Mouse (Mus musculus): ENCODE results near the gene Sympk. TPM values are rescaled to one million over a fixed set of nuclear protein-coding genes. Genes with fewer than 3 reads are reported as not detected.

Sympk gene
- polyA plus RNA-seq, 2 experiments, result 10.7 to 27.3 TPM

- Histone ChIP-seq H3K4me1 (replicated peaks; ENCODE audit: control insufficient read depth in 2 of 2, insufficient read depth in 2 of 2, low read length in 1 of 2) (peaks cover 11 to 12% of the 10 kb centered on the region in 2 experiments), H3K9ac (replicated peaks) (no peak overlapping the region), H3K36me3 (replicated peaks; ENCODE audit: control insufficient read depth, insufficient read depth, low read depth) (no peaks in the 10 kb centered on the region), H3K4me2 (ENCODE audit: low read depth) (no peak overlapping the region), H3K4me3 (ENCODE audit: insufficient read depth in 1 of 2, low read depth in 2 of 2, low read length in 2 of 2) (no peak overlapping the region), H3K27me3 (ENCODE audit: control insufficient read depth, insufficient read depth, low read length) (peaks cover 22% of the 10 kb centered on the region), H3K27ac (no peak overlapping the region), H3K9me3 (ENCODE audit: control insufficient read depth, low read length) (no peaks in the 10 kb centered on the region)
- ATAC-seq (ENCODE audit: insufficient read depth), result no peak
- 54% methylated on average over 18 of the region's 18 CpGs for WGBS (ENCODE audit: insufficient replicate concordance)
- no peak for DNase-seq (ENCODE audit: low read depth in 3 of 3, low spot score in 3 of 3)
- TF ChIP-seq EP300 (IDR thresholded peaks at IDR 0.05; ENCODE audit: low read depth) (no peak), CTCF (IDR thresholded peaks at IDR 0.05; ENCODE audit: low read depth) (no peak)
These were observed 62.6 kb downstream of the Sympk start for GRCm38 (mm10) chr7:19086760-19087159.

GRCm38 (mm10) chr7:19088813-19089212 lies 64.6 kb downstream of the Sympk start:
- Histone ChIP-seq H3K4me1 (replicated peaks; ENCODE audit: control insufficient read depth in 2 of 2, insufficient read depth in 2 of 2, low read length in 1 of 2) (peaks cover 11 to 15% of the 10 kb centered on the region in 2 experiments), H3K27ac (no peak overlapping the region), H3K27me3 (ENCODE audit: control insufficient read depth, insufficient read depth, low read length) (peaks cover 33% of the 10 kb centered on the region), H3K4me2 (ENCODE audit: low read depth) (no peak overlapping the region), H3K4me3 (ENCODE audit: insufficient read depth in 1 of 2, low read depth in 2 of 2, low read length in 2 of 2) (no peak overlapping the region), H3K9me3 (ENCODE audit: control insufficient read depth, low read length) (no peaks in the 10 kb centered on the region), H3K36me3 (replicated peaks; ENCODE audit: control insufficient read depth, insufficient read depth, low read depth) (no peaks in the 10 kb centered on the region), H3K9ac (replicated peaks) (no peak overlapping the region)
- no peak for DNase-seq (ENCODE audit: low read depth in 3 of 3, low spot score in 3 of 3)
- ATAC-seq (ENCODE audit: insufficient read depth), result no peak
- TF ChIP-seq CTCF (IDR thresholded peaks at IDR 0.05; ENCODE audit: low read depth) (peak; percentile 96), EP300 (IDR thresholded peaks at IDR 0.05; ENCODE audit: low read depth) (no peak)
- WGBS (ENCODE audit: insufficient replicate concordance), result 24% methylated on average over 10 of the region's 10 CpGs

- ATAC-seq (ENCODE audit: insufficient read depth), result no peak
- Histone ChIP-seq H3K27ac (no peak overlapping the region), H3K27me3 (ENCODE audit: control insufficient read depth, insufficient read depth, low read length) (peaks cover 55% of the 10 kb centered on the region), H3K9ac (replicated peaks) (no peak overlapping the region), H3K4me2 (ENCODE audit: low read depth) (peak overlapping the region; percentile 95), H3K9me3 (ENCODE audit: control insufficient read depth, low read length) (no peaks in the 10 kb centered on the region), H3K4me3 (ENCODE audit: insufficient read depth in 1 of 2, low read depth in 2 of 2, low read length in 2 of 2) (no peak overlapping the region), H3K36me3 (replicated peaks; ENCODE audit: control insufficient read depth, insufficient read depth, low read depth) (no peaks in the 10 kb centered on the region), H3K4me1 (replicated peaks; ENCODE audit: control insufficient read depth in 2 of 2, insufficient read depth in 2 of 2, low read length in 1 of 2) (peaks cover 0 to 11% of the 10 kb centered on the region in 2 experiments; a peak in 3 of 4 replicates)
- 24% methylated on average over 13 of the region's 17 CpGs for WGBS (ENCODE audit: insufficient replicate concordance)
- no peak for DNase-seq (ENCODE audit: low read depth in 3 of 3, low spot score in 3 of 3)
- TF ChIP-seq EP300 (IDR thresholded peaks at IDR 0.05; ENCODE audit: low read depth), result no peak
- no peak for TF ChIP-seq CTCF (IDR thresholded peaks at IDR 0.05; ENCODE audit: low read depth)
These were observed 67.7 kb downstream of the Sympk start for GRCm38 (mm10) chr7:19091913-19092312.

GRCm38 (mm10) chr7:19092381-19093173 lies 68.4 kb downstream of the Sympk start:
- no peak overlapping the region for H3K27ac ChIP-seq
- peaks cover 0 to 13% of the 10 kb centered on the region in 2 experiments; a peak in 3 of 4 replicates for H3K4me1 ChIP-seq (replicated peaks; ENCODE audit: control insufficient read depth in 2 of 2, insufficient read depth in 2 of 2, low read length in 1 of 2)
- H3K4me2 ChIP-seq (ENCODE audit: low read depth), result peak overlapping the region; percentile 95
- no peak for DNase-seq (ENCODE audit: low read depth in 3 of 3, low spot score in 3 of 3)
- TF ChIP-seq EP300 (IDR thresholded peaks at IDR 0.05; ENCODE audit: low read depth) (no peak), CTCF (IDR thresholded peaks at IDR 0.05; ENCODE audit: low read depth) (no peak)
- H3K27me3 ChIP-seq (ENCODE audit: control insufficient read depth, insufficient read depth, low read length), result peaks cover 52% of the 10 kb centered on the region
- no peak overlapping the region for H3K9ac ChIP-seq (replicated peaks)
- H3K36me3 ChIP-seq (replicated peaks; ENCODE audit: control insufficient read depth, insufficient read depth, low read depth), result no peaks in the 10 kb centered on the region
- WGBS (ENCODE audit: insufficient replicate concordance), result 8% methylated on average over 38 of the region's 38 CpGs
- peak overlapping the region; percentile 23 to 64 for H3K4me3 ChIP-seq (ENCODE audit: insufficient read depth in 1 of 2, low read depth in 2 of 2, low read length in 2 of 2)
- H3K9me3 ChIP-seq (ENCODE audit: control insufficient read depth, low read length), result no peaks in the 10 kb centered on the region
- peak; percentile 32 for ATAC-seq (ENCODE audit: insufficient read depth)

GRCm38 (mm10) chr7:19093174-19093521 lies 69.0 kb downstream of the Sympk start:
- Histone ChIP-seq H3K27ac (no peak overlapping the region), H3K4me2 (ENCODE audit: low read depth) (peak overlapping the region; percentile 95), H3K9ac (replicated peaks) (no peak overlapping the region; the same call in 1 of the 2 replicates), H3K4me1 (replicated peaks; ENCODE audit: control insufficient read depth in 2 of 2, insufficient read depth in 2 of 2, low read length in 1 of 2) (peaks cover 0 to 13% of the 10 kb centered on the region in 2 experiments; a peak in 3 of 4 replicates), H3K4me3 (ENCODE audit: insufficient read depth in 1 of 2, low read depth in 2 of 2, low read length in 2 of 2) (peak overlapping the region; percentile 64 to 68), H3K27me3 (ENCODE audit: control insufficient read depth, insufficient read depth, low read length) (peaks cover 49% of the 10 kb centered on the region), H3K9me3 (ENCODE audit: control insufficient read depth, low read length) (no peaks in the 10 kb centered on the region), H3K36me3 (replicated peaks; ENCODE audit: control insufficient read depth, insufficient read depth, low read depth) (no peaks in the 10 kb centered on the region)
- no peak for TF ChIP-seq EP300 (IDR thresholded peaks at IDR 0.05; ENCODE audit: low read depth)
- TF ChIP-seq CTCF (IDR thresholded peaks at IDR 0.05; ENCODE audit: low read depth), result peak; percentile 95
- ATAC-seq (ENCODE audit: insufficient read depth) (peak; percentile 69), DNase-seq (ENCODE audit: low read depth in 3 of 3, low spot score in 3 of 3) (peak; percentile 56 to 66 (median 59))
- WGBS (ENCODE audit: insufficient replicate concordance), result 0% methylated on average over 15 of the region's 15 CpGs
